Mouse (Mus musculus): ENCODE data around the gene Lrrc75a.

The Lrrc75a gene

GRCm38 (mm10) chr11:62644602-62645336 is 3.6 kb downstream of the Lrrc75a start:
- no peak for DNase-seq

GRCm38 (mm10) chr11:62643681-62644363 is 4.5 kb downstream of the Lrrc75a start:
- DNase-seq, result no peak

GRCm38 (mm10) chr11:62643011-62643631 is 5.2 kb downstream of the Lrrc75a start:
- no peak for DNase-seq

GRCm38 (mm10) chr11:62642023-62642844 is 6.1 kb downstream of the Lrrc75a start:
- DNase-seq, result no peak

- no peak for DNase-seq
Measured at GRCm38 (mm10) chr11:62640378-62640777, 7.9 kb downstream of the Lrrc75a start.

- DNase-seq, result no peak
Measured at GRCm38 (mm10) chr11:62638402-62638801, 9.9 kb downstream of the Lrrc75a start.

- no peak for DNase-seq
Measured at GRCm38 (mm10) chr11:62637806-62638205, 10.5 kb downstream of the Lrrc75a start.

GRCm38 (mm10) chr11:62637401-62637800 is 10.9 kb downstream of the Lrrc75a start:
- DNase-seq, result no peak

- peak; percentile 81 for DNase-seq
Measured at GRCm38 (mm10) chr11:62636840-62637221, 11.5 kb downstream of the Lrrc75a start.

GRCm38 (mm10) chr11:62636105-62636839 is 12.1 kb downstream of the Lrrc75a start:
- no peak for DNase-seq

GRCm38 (mm10) chr11:62635406-62635805 is 12.9 kb downstream of the Lrrc75a start:
- no peak for DNase-seq

GRCm38 (mm10) chr11:62631138-62631537 is 17.2 kb downstream of the Lrrc75a start:
- no peak for DNase-seq

- no peak for DNase-seq
Measured at GRCm38 (mm10) chr11:62630225-62630821, 18.0 kb downstream of the Lrrc75a start.

- DNase-seq, result no peak
Measured at GRCm38 (mm10) chr11:62629352-62630224, 18.7 kb downstream of the Lrrc75a start.

- peak; percentile 64 for DNase-seq
Measured at GRCm38 (mm10) chr11:62624341-62625291, 23.7 kb downstream of the Lrrc75a start.

GRCm38 (mm10) chr11:62622850-62623249 is 25.5 kb downstream of the Lrrc75a start:
- DNase-seq, result no peak

- DNase-seq, result no peak
Measured at GRCm38 (mm10) chr11:62621586-62622283, 26.6 kb downstream of the Lrrc75a start.

- DNase-seq, result no peak
Measured at GRCm38 (mm10) chr11:62621079-62621478, 27.2 kb downstream of the Lrrc75a start.

- no peak for DNase-seq
Measured at GRCm38 (mm10) chr11:62615456-62615855, 32.9 kb downstream of the Lrrc75a start.
